Mouse (Mus musculus) liver, embryonic 15.5 days (tissue): ENCODE results near the gene Iffo1. TPM values are rescaled to one million over a fixed set of nuclear protein-coding genes. Genes with fewer than 3 reads are reported as not detected.

Experiments
- ATAC-seq: fragments of 200-750 bp; cut with Nextera tagmentation; 2 replicates; pipeline ENCODE4 v1.8.0; 2017; ENCODE audit warnings: moderate number of reproducible peaks, mild to moderate bottlenecking, moderate library complexity; ENCODE audit not compliant: insufficient read depth
- H3K27ac ChIP-seq: fragments of 300-500 bp; sonication (generic); replicated peaks from 2 replicates; pipeline ENCODE4 v1.5.1; 2015; ENCODE audit warnings: mild to moderate bottlenecking, inconsistent platforms
- H3K27me3 ChIP-seq: fragments of 300-500 bp; sonication (generic); 2 replicates; pipeline ENCODE4 v1.6.1; 2015; ENCODE audit warnings: mild to moderate bottlenecking, inconsistent platforms
- H3K36me3 ChIP-seq: fragments of 300-500 bp; sonication (generic); replicated peaks from 2 replicates; pipeline ENCODE4 v1.6.1; 2015; ENCODE audit warnings: moderate library complexity, mild to moderate bottlenecking, inconsistent platforms
- H3K4me1 ChIP-seq: fragments of 300-500 bp; sonication (generic); replicated peaks from 2 replicates; pipeline ENCODE4 v1.6.1; 2015; ENCODE audit warnings: inconsistent platforms
- H3K4me2 ChIP-seq: fragments of 300-500 bp; sonication (generic); 2 replicates; pipeline ENCODE4 v1.6.1; 2015; ENCODE audit warnings: moderate library complexity, mild to moderate bottlenecking, inconsistent platforms
- H3K4me3 ChIP-seq: fragments of 300-500 bp; sonication (generic); replicated peaks from 2 replicates; pipeline ENCODE4 v1.5.1; 2015; ENCODE audit warnings: mild to moderate bottlenecking, inconsistent platforms
- H3K9ac ChIP-seq: fragments of 300-500 bp; sonication (generic); 2 replicates; pipeline ENCODE4 v1.6.1; 2015; ENCODE audit warnings: moderate library complexity, mild to moderate bottlenecking, inconsistent platforms
- H3K9me3 ChIP-seq: fragments of 300-500 bp; sonication (generic); replicated peaks from 2 replicates; pipeline ENCODE4 v1.6.1; 2016; ENCODE audit warnings: inconsistent platforms
- WGBS: fragments of 180-500 bp; shearing (Covaris S2); methylation state at CpG from one replicate; pipeline ENCODE4 v1.1.7; 2015; ENCODE audit warnings: mixed read lengths; ENCODE audit not compliant: insufficient replicate concordance; 5-methylcytosine and 5-hydroxymethylcytosine counted together
- polyA plus RNA-seq: library from polyadenylated mRNA; unstranded; fragments of >200 nt; fragmentation: Nextera tagmentation; extraction: Ambion mirVana; gene quantifications from 2 replicates; pipeline ENCODE4 v1.2.1, GENCODE M21; 2015

Iffo1 gene
- polyA plus RNA-seq, 1 experiment from 2014 or later, result 4.3 TPM

GRCm38 (mm10) chr6:125153018-125153389, 8.0 kb downstream of the Iffo1 start:
- no peak overlapping the region for H3K4me2 ChIP-seq
- no peaks in the 10 kb centered on the region for H3K9me3 ChIP-seq
- no peak overlapping the region for H3K4me3 ChIP-seq
- H3K9ac ChIP-seq, result no peak overlapping the region
- H3K27ac ChIP-seq, result 0 out of 2 replicates have a peak overlapping the region, but pooled peaks have one; percentile 19
- H3K36me3 ChIP-seq, result peaks cover 22% of the 10 kb centered on the region
- WGBS, result 56% methylated on average over 5 of the region's 5 CpGs
- no peaks in the 10 kb centered on the region for H3K27me3 ChIP-seq
- peaks cover 71% of the 10 kb centered on the region for H3K4me1 ChIP-seq
- ATAC-seq, result no peak; the same call in 1 of the 2 replicates

- Histone ChIP-seq H3K9ac (no peak overlapping the region), H3K27ac (no peak overlapping the region), H3K4me1 (peaks cover 64% of the 10 kb centered on the region), H3K27me3 (no peaks in the 10 kb centered on the region), H3K4me3 (no peak overlapping the region), H3K36me3 (peaks cover 26% of the 10 kb centered on the region), H3K9me3 (no peaks in the 10 kb centered on the region), H3K4me2 (no peak overlapping the region)
- WGBS, result 76% methylated on average over 4 of the region's 4 CpGs
- no peak for ATAC-seq
Observed at GRCm38 (mm10) chr6:125153682-125154081, 8.6 kb downstream of the Iffo1 start.

DNA sequence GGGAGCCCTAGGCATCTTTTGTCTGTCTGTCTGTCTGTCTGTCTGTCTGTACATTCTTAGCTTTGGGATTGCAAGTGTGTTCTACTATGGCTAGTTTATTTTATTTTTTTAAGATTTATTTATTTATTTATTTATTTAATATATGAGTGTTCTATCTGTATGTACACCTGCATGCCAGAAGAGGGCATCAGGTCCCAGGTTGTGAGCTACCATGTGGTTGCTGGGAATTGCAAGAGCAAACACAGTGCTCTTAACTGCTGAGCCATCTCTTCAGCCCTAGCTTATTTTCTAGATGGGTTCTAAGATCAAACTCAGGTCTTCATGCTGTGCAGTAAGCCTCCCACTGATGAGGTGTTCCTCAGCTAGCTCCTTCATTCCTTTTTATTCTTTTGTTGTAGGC, 9.5 kb downstream of the Iffo1 start:
- Histone ChIP-seq H3K36me3 (peaks cover 34% of the 10 kb centered on the region), H3K27me3 (no peaks in the 10 kb centered on the region), H3K9ac (no peak overlapping the region), H3K4me2 (no peak overlapping the region), H3K4me1 (peaks cover 57% of the 10 kb centered on the region), H3K4me3 (no peak overlapping the region), H3K9me3 (no peaks in the 10 kb centered on the region), H3K27ac (no peak overlapping the region)
- no peak for ATAC-seq

DNA sequence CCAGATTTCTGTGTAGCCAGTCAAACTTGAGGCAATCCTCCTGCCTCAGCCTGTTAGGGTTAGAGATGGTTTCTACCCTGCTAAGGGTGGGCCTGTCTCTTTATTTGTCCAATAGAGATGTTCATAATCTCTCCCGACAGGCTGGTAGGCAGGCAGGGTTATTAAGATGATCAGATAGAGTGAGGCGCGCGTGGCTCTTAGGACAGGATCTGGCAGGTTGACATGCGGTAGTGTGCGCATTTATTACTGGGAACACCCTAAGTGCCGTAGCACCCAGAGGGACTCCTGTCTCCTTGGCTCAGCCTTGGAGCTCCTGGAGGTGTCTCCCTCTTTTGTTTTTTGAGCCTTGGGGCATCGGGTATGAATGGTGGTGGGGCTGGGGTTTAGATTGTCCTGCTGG, 10.2 kb downstream of the Iffo1 start:
- Histone ChIP-seq H3K4me3 (no peak overlapping the region), H3K9me3 (no peaks in the 10 kb centered on the region), H3K27ac (no peak overlapping the region), H3K9ac (no peak overlapping the region), H3K36me3 (peaks cover 42% of the 10 kb centered on the region), H3K4me1 (peaks cover 61% of the 10 kb centered on the region), H3K27me3 (no peaks in the 10 kb centered on the region), H3K4me2 (no peak overlapping the region)
- WGBS, result 50% methylated on average over 8 of the region's 8 CpGs
- ATAC-seq, result 0 out of 2 replicates have a peak, but pooled peaks have one; percentile 27

- H3K9ac ChIP-seq, result no peak overlapping the region
- no peak overlapping the region for H3K4me3 ChIP-seq
- H3K36me3 ChIP-seq, result peaks cover 54% of the 10 kb centered on the region
- H3K27ac ChIP-seq, result no peak overlapping the region
- no peaks in the 10 kb centered on the region for H3K9me3 ChIP-seq
- no peak for ATAC-seq
- 72% methylated on average over 3 of the region's 3 CpGs for WGBS
- H3K4me2 ChIP-seq, result no peak overlapping the region
- peaks cover 70% of the 10 kb centered on the region for H3K4me1 ChIP-seq
- no peaks in the 10 kb centered on the region for H3K27me3 ChIP-seq
Observed at GRCm38 (mm10) chr6:125156491-125156890, 11.4 kb downstream of the Iffo1 start.

DNA sequence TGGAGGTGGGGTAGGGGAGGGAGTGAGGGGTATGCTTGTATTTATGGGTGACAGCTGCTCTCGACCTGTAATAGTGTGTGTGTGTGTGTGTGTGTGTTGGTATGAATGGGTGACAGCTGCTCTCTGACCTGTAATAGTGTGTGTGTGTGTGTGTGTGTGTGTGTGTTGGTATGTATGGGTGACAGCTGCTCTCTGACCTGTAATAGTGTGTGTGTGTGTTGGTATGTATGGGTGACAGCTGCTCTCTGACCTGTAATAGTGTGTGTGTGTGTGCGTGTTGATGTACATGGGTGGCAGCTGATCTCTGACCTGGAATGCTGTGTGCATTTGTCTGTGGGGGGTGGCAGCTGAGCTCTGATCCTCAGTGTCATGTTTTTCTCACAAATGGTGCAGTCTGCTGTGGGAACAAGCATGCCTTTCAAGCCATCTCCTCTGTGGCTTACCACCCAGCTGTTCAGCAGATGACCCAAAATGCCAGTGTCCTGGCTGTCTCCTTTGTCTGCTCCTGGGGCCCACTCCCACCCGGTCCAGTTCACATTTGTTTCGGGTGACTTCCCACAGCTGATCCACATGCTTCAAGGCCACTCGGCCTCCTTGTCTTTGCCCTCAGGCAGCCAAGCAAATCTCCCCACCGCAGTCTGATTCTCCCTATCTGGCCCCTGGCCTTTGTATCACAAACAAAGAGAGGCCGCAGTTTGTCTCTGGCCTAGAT, 12.0 kb downstream of the Iffo1 start:
- no peak overlapping the region for H3K4me2 ChIP-seq
- no peak overlapping the region for H3K9ac ChIP-seq
- no peak overlapping the region for H3K27ac ChIP-seq
- no peaks in the 10 kb centered on the region for H3K9me3 ChIP-seq
- no peaks in the 10 kb centered on the region for H3K27me3 ChIP-seq
- no peak for ATAC-seq
- peaks cover 67% of the 10 kb centered on the region for H3K4me1 ChIP-seq
- 71% methylated on average over 7 of the region's 7 CpGs for WGBS
- peaks cover 59% of the 10 kb centered on the region for H3K36me3 ChIP-seq
- H3K4me3 ChIP-seq, result no peak overlapping the region

- H3K9me3 ChIP-seq, result no peaks in the 10 kb centered on the region
- ATAC-seq, result no peak
- peaks cover 64% of the 10 kb centered on the region for H3K4me1 ChIP-seq
- H3K9ac ChIP-seq, result no peak overlapping the region
- H3K4me3 ChIP-seq, result no peak overlapping the region
- no peaks in the 10 kb centered on the region for H3K27me3 ChIP-seq
- 82% methylated on average over 15 of the region's 15 CpGs for WGBS
- H3K36me3 ChIP-seq, result peaks cover 66% of the 10 kb centered on the region
- H3K27ac ChIP-seq, result no peak overlapping the region
- no peak overlapping the region for H3K4me2 ChIP-seq
Observed at GRCm38 (mm10) chr6:125158944-125159492, 14.0 kb downstream of the Iffo1 start.

- peak overlapping the region; percentile 16 for H3K4me2 ChIP-seq
- no peaks in the 10 kb centered on the region for H3K9me3 ChIP-seq
- ATAC-seq, result no peak
- H3K4me1 ChIP-seq, result peaks cover 70% of the 10 kb centered on the region
- peak overlapping the region; percentile 48; the same call in 1 of the 2 replicates for H3K27ac ChIP-seq
- H3K9ac ChIP-seq, result peak overlapping the region; percentile 15; the same call in 1 of the 2 replicates
- H3K36me3 ChIP-seq, result peaks cover 69% of the 10 kb centered on the region
- WGBS, result 56% methylated on average over 7 of the region's 7 CpGs
- no peaks in the 10 kb centered on the region for H3K27me3 ChIP-seq
- no peak overlapping the region for H3K4me3 ChIP-seq
Observed at GRCm38 (mm10) chr6:125159773-125160557, 14.9 kb downstream of the Iffo1 start.

- ATAC-seq, result no peak
- WGBS, result 50% methylated on average over 10 of the region's 10 CpGs
- Histone ChIP-seq H3K4me3 (no peak overlapping the region), H3K9ac (peak overlapping the region; percentile 15; the same call in 1 of the 2 replicates), H3K4me1 (peaks cover 70% of the 10 kb centered on the region), H3K36me3 (peaks cover 65% of the 10 kb centered on the region), H3K4me2 (peak overlapping the region; percentile 16), H3K9me3 (no peaks in the 10 kb centered on the region), H3K27me3 (no peaks in the 10 kb centered on the region), H3K27ac (peak overlapping the region; percentile 48; the same call in 1 of the 2 replicates)
Observed at GRCm38 (mm10) chr6:125160558-125160853, 15.5 kb downstream of the Iffo1 start.

GRCm38 (mm10) chr6:125160854-125161760, 16.1 kb downstream of the Iffo1 start:
- Histone ChIP-seq H3K4me3 (no peak overlapping the region), H3K27ac (peak overlapping the region; percentile 48), H3K9me3 (no peaks in the 10 kb centered on the region), H3K4me1 (peaks cover 72% of the 10 kb centered on the region), H3K4me2 (peak overlapping the region; percentile 16), H3K36me3 (peaks cover 62% of the 10 kb centered on the region), H3K27me3 (no peaks in the 10 kb centered on the region), H3K9ac (no peak overlapping the region)
- WGBS, result 21% methylated on average over 22 of the region's 22 CpGs
- no peak for ATAC-seq
